Mouse (Mus musculus) heart, embryonic 13.5 days (tissue): Measurements from ENCODE around the gene Lefty2. TPM values are rescaled to one million over a fixed set of nuclear protein-coding genes. Genes with fewer than 3 reads are reported as not detected.
A peak's percentile ranks its signal among the peaks of the same experiment; 100 is the strongest.

Experiments
- ATAC-seq: fragments of 200-750 bp; cut with Nextera tagmentation; 2 replicates; pipeline ENCODE4 v1.8.0; 2017; ENCODE audit warnings: moderate TSS enrichment; ENCODE audit not compliant: insufficient number of reproducible peaks, low FRiP score, low TSS enrichment; ENCODE audit errors: extremely low read depth
- H3K27ac ChIP-seq: fragments of 300-500 bp; sonication (generic); replicated peaks from 2 replicates; pipeline ENCODE4 v1.5.1; 2015; ENCODE audit warnings: moderate library complexity, mild to moderate bottlenecking, inconsistent platforms
- H3K27me3 ChIP-seq: fragments of 300-500 bp; sonication (generic); replicated peaks from 2 replicates; pipeline ENCODE4 v1.6.1; 2015; ENCODE audit warnings: mild to moderate bottlenecking, inconsistent platforms
- H3K36me3 ChIP-seq: fragments of 300-500 bp; sonication (generic); 2 replicates; pipeline ENCODE4 v1.6.1; 2015; ENCODE audit warnings: mild to moderate bottlenecking, inconsistent platforms
- H3K4me1 ChIP-seq: fragments of 300-500 bp; sonication (generic); 2 replicates; pipeline ENCODE4 v1.6.1; 2015; ENCODE audit warnings: inconsistent platforms
- H3K4me2 ChIP-seq: fragments of 300-500 bp; sonication (generic); 2 replicates; pipeline ENCODE4 v1.6.1; 2015; ENCODE audit warnings: inconsistent platforms, mild to moderate bottlenecking, moderate library complexity
- H3K4me3 ChIP-seq: fragments of 300-500 bp; sonication (generic); 2 replicates; pipeline ENCODE4 v1.5.1; 2015; ENCODE audit warnings: moderate library complexity, mild to moderate bottlenecking, inconsistent platforms
- H3K9ac ChIP-seq: fragments of 300-500 bp; sonication (generic); 2 replicates; pipeline ENCODE4 v1.6.1; 2015; ENCODE audit warnings: inconsistent platforms, mild to moderate bottlenecking, moderate library complexity
- H3K9me3 ChIP-seq: fragments of 300-500 bp; sonication (generic); 2 replicates; pipeline ENCODE4 v1.6.1; 2016; ENCODE audit warnings: inconsistent platforms
- WGBS: fragments of 180-500 bp; shearing (Covaris S2); methylation state at CpG from one replicate; pipeline ENCODE4 v1.1.7; 2015; ENCODE audit warnings: mixed read lengths; 5-methylcytosine and 5-hydroxymethylcytosine counted together
- polyA plus RNA-seq: library from polyadenylated mRNA; unstranded; fragments of >200 nt; fragmentation: Nextera tagmentation; extraction: Ambion mirVana; gene quantifications from 2 replicates; pipeline ENCODE4 v1.2.1, GENCODE M21; 2015

The Lefty2 gene
- polyA plus RNA-seq, 1 experiment from 2014 or later = 0.28 TPM

- peaks cover 6% of the 10 kb centered on the region for H3K36me3 ChIP-seq
- no peak for ATAC-seq
- no peak overlapping the region for H3K4me2 ChIP-seq
- peaks cover 20% of the 10 kb centered on the region for H3K4me1 ChIP-seq
- H3K4me3 ChIP-seq = no peak overlapping the region
- 2% methylated on average over 4 of the region's 4 CpGs for WGBS
- no peaks in the 10 kb centered on the region for H3K9me3 ChIP-seq
- no peak overlapping the region for H3K27ac ChIP-seq
- 0 out of 2 replicates have a peak, but pooled peaks cover 5% of the 10 kb centered on the region for H3K27me3 ChIP-seq
- H3K9ac ChIP-seq = 0 out of 2 replicates have a peak overlapping the region, but pooled peaks have one; percentile 24
Measured at GRCm38 (mm10) chr1:180901107-180901506, 8.2 kb downstream of the Lefty2 start.

DNA sequence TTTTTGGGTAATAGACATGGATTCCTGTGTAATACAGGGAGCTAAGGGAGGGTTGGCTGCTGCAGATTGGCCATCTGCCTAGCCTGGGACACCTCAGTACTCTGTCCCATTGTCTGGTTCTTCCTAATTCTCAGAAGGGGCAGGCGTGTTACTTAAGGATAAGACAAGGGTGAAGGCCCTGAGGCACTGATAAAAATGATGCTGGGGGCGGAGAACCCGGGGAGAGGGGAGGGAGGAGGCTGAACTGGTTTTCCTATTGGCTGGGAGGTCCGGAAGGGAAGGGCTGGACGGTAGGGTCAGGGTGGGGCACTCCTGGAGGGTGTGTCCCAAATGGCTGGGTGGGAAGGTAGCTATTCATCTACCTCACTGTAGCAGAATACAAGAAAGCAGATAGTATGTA is 10.0 kb downstream of the Lefty2 start:
- Histone ChIP-seq H3K4me2 (peak overlapping the region; percentile 96), H3K9ac (no peak overlapping the region), H3K4me1 (peaks cover 20% of the 10 kb centered on the region), H3K36me3 (peaks cover 24% of the 10 kb centered on the region), H3K4me3 (no peak overlapping the region), H3K9me3 (no peaks in the 10 kb centered on the region), H3K27ac (no peak overlapping the region), H3K27me3 (0 out of 2 replicates have a peak, but pooled peaks cover under 1% of the 10 kb centered on the region)
- peak; percentile 51 for ATAC-seq
- 16% methylated on average over 5 of the region's 5 CpGs for WGBS

DNA sequence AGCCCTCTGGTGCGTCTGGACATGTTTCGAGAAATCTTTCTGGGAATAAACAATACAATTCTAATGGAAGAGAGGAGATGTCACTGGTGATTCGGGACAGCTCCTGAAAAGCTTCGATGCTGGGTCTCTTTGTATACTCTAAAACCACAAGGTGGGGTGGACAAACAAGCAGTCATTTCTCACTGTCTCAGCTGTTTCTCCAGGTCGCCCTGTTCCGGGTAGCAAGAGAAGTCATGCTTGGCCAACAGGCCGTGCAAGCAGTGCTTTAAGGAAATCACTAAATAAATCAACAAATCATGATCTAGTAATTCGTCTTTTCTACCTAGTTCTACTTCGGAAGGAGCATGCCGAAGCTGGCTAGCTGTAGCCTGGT is 10.7 kb downstream of the Lefty2 start:
- WGBS = 33% methylated on average over 10 of the region's 10 CpGs
- Histone ChIP-seq H3K27me3 (no peaks in the 10 kb centered on the region), H3K4me3 (peak overlapping the region; percentile 94), H3K27ac (peak overlapping the region; percentile 82), H3K9me3 (no peaks in the 10 kb centered on the region), H3K36me3 (peaks cover 31% of the 10 kb centered on the region), H3K4me2 (peak overlapping the region; percentile 96), H3K9ac (peak overlapping the region; percentile 95), H3K4me1 (peaks cover 20% of the 10 kb centered on the region)
- ATAC-seq = no peak

GRCm38 (mm10) chr1:180904039-180904814 is 11.3 kb downstream of the Lefty2 start, which contains the start of gene Pycr2:
TSS of gene Pycr2 (plus strand) at chr1:180904293.
- peak within 1 kb of the TSS; percentile 96 for H3K4me2 ChIP-seq
- H3K36me3 ChIP-seq = peaks cover 36% of the 10 kb centered on the region
- peak within 1 kb of the TSS; percentile 94 for H3K4me3 ChIP-seq
- peak within 1 kb of the TSS; percentile 84 for H3K27ac ChIP-seq
- under 1% methylated on average over 52 of the region's 52 CpGs for WGBS
- H3K4me1 ChIP-seq = peaks cover 20% of the 10 kb centered on the region
- H3K9me3 ChIP-seq = no peaks in the 10 kb centered on the region
- peak within 1 kb of the TSS; percentile 95 for H3K9ac ChIP-seq
- no peaks in the 10 kb centered on the region for H3K27me3 ChIP-seq
- peak; percentile 95 for ATAC-seq

DNA sequence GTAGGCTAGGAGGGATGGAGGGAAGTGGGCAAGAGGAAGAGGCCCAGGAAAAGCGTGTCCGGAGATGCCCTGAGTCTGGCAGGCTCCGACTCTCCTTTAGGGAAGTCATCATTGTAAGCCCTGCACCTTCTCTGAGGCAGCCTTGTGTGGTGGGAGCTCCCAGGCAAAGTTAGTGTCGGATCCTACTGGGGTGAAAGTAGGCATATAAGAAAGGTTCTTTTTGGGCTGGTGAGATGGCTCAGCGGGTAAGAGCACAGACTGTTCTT is 11.8 kb downstream of the Lefty2 start:
- Histone ChIP-seq H3K4me1 (peaks cover 20% of the 10 kb centered on the region), H3K4me2 (peak overlapping the region; percentile 96), H3K27ac (peak overlapping the region; percentile 84), H3K27me3 (no peaks in the 10 kb centered on the region), H3K36me3 (peaks cover 36% of the 10 kb centered on the region), H3K4me3 (peak overlapping the region; percentile 94), H3K9me3 (no peaks in the 10 kb centered on the region), H3K9ac (peak overlapping the region; percentile 95)
- no peak for ATAC-seq
- 3% methylated on average over 5 of the region's 5 CpGs for WGBS

GRCm38 (mm10) chr1:180905307-180905706 is 12.4 kb downstream of the Lefty2 start:
- Histone ChIP-seq H3K36me3 (peaks cover 36% of the 10 kb centered on the region), H3K9ac (peak overlapping the region; percentile 95), H3K4me2 (peak overlapping the region; percentile 96), H3K4me3 (peak overlapping the region; percentile 94), H3K27me3 (no peaks in the 10 kb centered on the region), H3K4me1 (peaks cover 20% of the 10 kb centered on the region), H3K27ac (no peak overlapping the region), H3K9me3 (no peaks in the 10 kb centered on the region)
- WGBS = 59% methylated on average over 6 of the region's 6 CpGs
- ATAC-seq = no peak

DNA sequence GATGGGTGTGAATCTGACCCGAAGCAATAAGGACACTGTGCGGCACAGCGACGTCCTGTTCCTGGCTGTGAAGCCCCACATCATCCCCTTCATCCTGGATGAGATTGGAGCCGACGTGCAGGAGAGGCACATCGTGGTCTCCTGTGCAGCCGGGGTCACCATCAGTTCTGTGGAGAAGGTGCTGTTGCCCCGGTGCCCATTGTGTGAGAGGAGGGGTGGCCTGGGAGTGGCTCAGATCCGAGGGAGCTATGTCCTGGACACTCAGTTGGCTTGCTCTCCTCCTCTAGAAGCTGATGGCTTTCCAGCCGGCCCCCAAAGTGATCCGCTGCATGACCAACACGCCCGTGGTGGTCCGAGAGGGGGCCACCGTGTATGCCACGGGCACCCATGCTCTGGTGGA is 13.0 kb downstream of the Lefty2 start:
- Histone ChIP-seq H3K4me2 (peak overlapping the region; percentile 96), H3K27ac (no peak overlapping the region), H3K9me3 (no peaks in the 10 kb centered on the region), H3K36me3 (peaks cover 36% of the 10 kb centered on the region), H3K4me3 (peak overlapping the region; percentile 94), H3K27me3 (no peaks in the 10 kb centered on the region), H3K4me1 (peaks cover 20% of the 10 kb centered on the region), H3K9ac (peak overlapping the region; percentile 95)
- no peak for ATAC-seq
- WGBS = 88% methylated on average over 17 of the region's 17 CpGs

GRCm38 (mm10) chr1:180906461-180907147 is 13.7 kb downstream of the Lefty2 start:
- Histone ChIP-seq H3K27ac (no peak overlapping the region), H3K9me3 (no peaks in the 10 kb centered on the region), H3K9ac (no peak overlapping the region), H3K4me1 (peaks cover 23% of the 10 kb centered on the region), H3K27me3 (no peaks in the 10 kb centered on the region), H3K4me3 (peak overlapping the region; percentile 94), H3K36me3 (peaks cover 36% of the 10 kb centered on the region), H3K4me2 (peak overlapping the region; percentile 96)
- 85% methylated on average over 24 of the region's 24 CpGs for WGBS
- ATAC-seq = no peak

- Histone ChIP-seq H3K4me2 (peak overlapping the region; percentile 51), H3K27ac (no peak overlapping the region), H3K36me3 (peaks cover 29% of the 10 kb centered on the region), H3K9ac (no peak overlapping the region), H3K27me3 (peaks cover 6% of the 10 kb centered on the region; the same call in 1 of the 2 replicates), H3K4me1 (peaks cover 15% of the 10 kb centered on the region), H3K9me3 (no peaks in the 10 kb centered on the region), H3K4me3 (no peak overlapping the region)
- ATAC-seq = no peak
- 39% methylated on average over 8 of the region's 8 CpGs for WGBS
Measured at GRCm38 (mm10) chr1:180911138-180911537, 18.2 kb downstream of the Lefty2 start.

- H3K9me3 ChIP-seq = no peaks in the 10 kb centered on the region
- ATAC-seq = no peak
- WGBS = 44% methylated on average over 20 of the region's 20 CpGs
- no peak overlapping the region for H3K9ac ChIP-seq
- H3K27ac ChIP-seq = no peak overlapping the region
- H3K4me1 ChIP-seq = peaks cover 15% of the 10 kb centered on the region
- peaks cover 23% of the 10 kb centered on the region for H3K36me3 ChIP-seq
- peak overlapping the region; percentile 51 for H3K4me2 ChIP-seq
- peaks cover 6% of the 10 kb centered on the region; the same call in 1 of the 2 replicates for H3K27me3 ChIP-seq
- no peak overlapping the region for H3K4me3 ChIP-seq
Measured at GRCm38 (mm10) chr1:180911653-180912287, 18.9 kb downstream of the Lefty2 start.

DNA sequence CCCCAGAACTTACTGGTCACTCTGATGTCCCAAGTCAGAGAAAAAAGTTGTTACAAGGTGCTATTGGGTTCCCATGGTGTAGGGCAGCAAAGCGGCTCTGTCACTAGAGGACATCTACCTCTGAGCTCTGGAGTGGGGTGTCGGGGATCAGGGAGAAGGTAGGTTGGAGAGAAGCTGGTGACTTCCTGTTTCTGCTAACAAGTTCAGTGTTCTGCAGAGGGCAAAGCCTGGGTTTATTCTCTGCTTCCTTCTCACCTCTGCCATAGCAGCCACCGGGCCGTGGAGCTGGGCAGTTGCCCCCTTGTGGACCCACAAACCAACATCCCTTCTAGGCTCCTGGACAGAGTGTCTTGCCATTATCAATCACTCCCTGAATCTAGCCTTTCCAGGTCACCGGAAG is 19.9 kb downstream of the Lefty2 start:
- H3K9ac ChIP-seq = no peak overlapping the region
- WGBS = 78% methylated on average over 5 of the region's 5 CpGs
- peaks cover 13% of the 10 kb centered on the region for H3K36me3 ChIP-seq
- no peak overlapping the region for H3K4me2 ChIP-seq
- H3K27me3 ChIP-seq = peaks cover 6% of the 10 kb centered on the region; the same call in 1 of the 2 replicates
- H3K27ac ChIP-seq = no peak overlapping the region
- H3K4me1 ChIP-seq = peaks cover 15% of the 10 kb centered on the region
- ATAC-seq = no peak
- no peaks in the 10 kb centered on the region for H3K9me3 ChIP-seq
- H3K4me3 ChIP-seq = no peak overlapping the region
